Mouse (Mus musculus) left cerebral cortex, adult 8-10 months (tissue): Measurements from ENCODE around the gene Cbarp. TPM values are rescaled to one million over a fixed set of nuclear protein-coding genes. Genes with fewer than 3 reads are reported as not detected.

Source experiments
- DNase-seq, 2 experiments: peaks; one replicate each; pipeline ENCODE4 v3.0.0; 2022; ENCODE audit warnings: low spot score in 2 of 2
- total RNA-seq, 4 experiments: library from RNA; stranded (reverse); gene quantifications; 2 replicates each; pipeline ENCODE4 v1.2.4; 2022

The Cbarp gene
- total RNA-seq, 4 experiments from 2014 or later = 328 to 363 (median 358) TPM

DNA sequence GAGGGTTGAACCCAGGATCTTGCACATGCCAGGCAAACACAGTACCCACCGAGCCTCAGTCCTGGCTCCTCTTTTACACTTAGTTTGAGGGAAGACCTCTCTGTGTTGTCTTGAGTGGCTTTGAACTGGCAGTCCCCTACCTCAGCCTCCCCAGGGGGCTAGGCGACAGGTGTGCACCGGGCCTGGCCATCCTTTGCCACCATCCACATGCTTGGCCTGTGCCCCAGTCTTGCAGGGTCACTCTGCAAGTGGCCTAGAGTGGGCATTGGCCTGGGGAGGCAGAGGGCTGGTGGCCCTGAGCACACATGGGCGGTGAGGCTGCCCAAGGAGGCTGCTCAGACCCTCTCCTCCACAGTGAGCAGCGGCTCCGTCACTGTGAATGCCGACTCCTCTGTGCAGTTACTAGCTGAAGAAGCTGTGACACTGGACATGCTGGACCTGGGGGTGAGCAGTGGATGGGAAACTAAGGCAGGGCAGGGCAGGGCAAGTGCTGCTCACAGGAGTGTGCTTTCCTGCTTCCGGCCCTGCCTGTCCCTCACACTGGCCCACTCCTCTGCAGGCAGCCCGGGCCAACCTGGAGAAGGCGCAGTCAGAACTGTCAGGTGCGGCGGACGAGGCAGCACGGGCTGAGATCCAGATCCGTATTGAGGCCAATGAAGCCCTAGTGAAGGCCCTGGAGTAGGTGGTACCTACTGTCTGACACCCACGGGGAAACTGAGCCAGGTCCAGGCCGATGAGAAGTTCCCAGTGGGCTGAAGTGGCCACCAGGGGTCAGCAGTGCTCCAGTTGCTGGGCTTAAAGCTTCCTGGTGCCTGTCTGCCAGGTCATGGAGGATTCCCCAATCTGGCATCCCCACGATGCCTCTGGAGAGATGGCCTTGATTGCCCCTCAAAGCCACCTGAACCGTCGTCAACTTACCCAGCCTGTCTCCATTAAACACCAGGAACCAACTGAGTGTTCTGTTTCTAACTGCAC lies 4.5 kb upstream of the Cbarp start:
- peak in 1 of 2 experiments; percentile 79 for DNase-seq

DNA sequence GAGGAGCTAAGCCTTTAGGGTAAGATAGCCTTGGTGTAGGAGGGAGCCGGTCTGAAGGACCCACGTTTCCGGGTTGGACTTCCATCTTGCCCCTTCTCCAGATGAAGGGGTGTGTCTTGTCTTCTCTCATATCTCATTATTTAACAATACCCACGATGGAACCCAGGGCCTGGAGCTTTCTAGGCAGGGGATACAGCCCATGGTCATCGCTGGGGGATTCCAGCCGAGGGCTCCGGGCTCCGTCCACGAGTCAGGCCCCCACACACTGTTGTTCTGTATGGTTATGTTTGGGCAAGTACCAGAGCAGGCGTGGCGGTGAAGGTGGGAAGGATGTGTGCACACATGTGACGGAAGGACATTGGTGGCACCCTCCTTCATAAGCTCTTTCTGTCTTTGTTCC lies 3.5 kb upstream of the Cbarp start:
- no peak for DNase-seq

DNA sequence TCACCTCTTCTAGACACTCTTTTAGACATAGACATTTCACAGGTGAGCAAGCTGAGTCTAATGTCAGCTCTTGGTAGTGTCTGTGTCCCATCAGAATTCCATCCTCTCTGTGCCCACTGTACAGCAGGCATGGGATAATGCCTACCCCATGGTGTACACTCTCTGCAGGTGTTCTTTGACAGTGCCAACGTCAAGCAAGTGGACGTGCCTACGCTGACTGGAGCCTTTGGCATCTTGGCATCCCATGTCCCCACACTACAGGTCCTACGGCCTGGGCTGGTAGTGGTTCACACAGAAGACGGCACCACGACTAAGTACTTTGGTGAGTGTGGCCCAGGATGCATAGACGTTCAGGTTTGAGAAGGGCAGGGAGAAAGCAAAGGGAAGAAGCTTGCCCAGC lies 3.0 kb upstream of the Cbarp start:
- DNase-seq = no peak

DNA sequence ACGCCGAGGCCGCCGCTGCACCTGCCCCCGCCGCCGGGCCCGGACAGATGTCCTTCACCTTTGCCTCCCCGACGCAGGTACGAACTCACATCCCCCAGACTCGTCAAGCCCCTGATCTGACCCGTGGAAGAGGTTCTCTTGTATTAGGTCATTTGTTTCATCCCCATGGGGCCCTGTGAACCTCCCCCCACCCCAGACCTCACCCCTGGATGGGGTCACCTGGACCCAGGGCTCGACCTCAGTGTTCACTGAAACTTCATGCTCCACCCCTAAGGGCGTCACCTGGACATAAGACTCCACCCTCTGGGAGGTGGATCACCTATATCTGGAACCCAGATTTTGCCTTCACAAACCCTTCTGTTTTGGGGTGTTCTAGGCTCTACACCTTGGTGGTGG lies 1.9 kb upstream of the Cbarp start:
- peak in 1 of 2 experiments; percentile 63 for DNase-seq

DNA sequence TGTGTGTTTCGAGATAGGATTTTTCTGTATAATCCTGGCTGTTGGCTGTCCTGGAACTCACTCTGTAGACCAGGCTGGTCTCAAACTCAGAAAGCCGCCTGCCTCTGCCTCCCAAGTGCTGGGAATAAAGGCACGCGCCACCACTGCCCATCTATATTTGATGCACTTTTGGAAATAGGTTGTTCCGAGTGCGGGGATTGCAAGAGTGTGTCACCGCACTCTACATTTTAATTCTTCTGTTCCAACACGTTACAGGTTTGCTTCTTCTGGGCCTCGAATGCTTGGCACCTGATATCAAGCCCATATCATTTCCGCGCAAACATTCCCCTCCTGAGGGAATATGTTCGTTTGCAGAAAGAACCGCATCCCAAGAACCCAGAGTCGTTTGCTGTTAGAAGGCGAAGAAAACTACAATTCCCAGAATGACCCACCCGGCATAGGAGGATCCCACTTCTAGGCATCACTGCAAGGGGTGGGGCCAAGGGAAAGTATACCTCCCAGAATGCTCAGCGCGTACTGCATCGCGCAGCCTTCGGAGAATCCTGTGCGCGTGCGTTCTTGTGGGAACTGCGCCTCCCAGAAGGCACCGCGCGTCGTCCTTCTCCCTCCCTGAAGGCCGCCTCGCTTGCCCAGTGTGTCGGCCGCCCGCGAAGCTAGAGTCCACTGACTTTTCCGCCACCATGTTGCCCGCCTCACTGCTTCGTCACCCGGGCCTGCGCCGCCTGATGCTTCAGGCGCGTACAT lies 1.3 kb upstream of the Cbarp start:
- peak in 1 of 2 experiments; percentile 96 for DNase-seq

DNA sequence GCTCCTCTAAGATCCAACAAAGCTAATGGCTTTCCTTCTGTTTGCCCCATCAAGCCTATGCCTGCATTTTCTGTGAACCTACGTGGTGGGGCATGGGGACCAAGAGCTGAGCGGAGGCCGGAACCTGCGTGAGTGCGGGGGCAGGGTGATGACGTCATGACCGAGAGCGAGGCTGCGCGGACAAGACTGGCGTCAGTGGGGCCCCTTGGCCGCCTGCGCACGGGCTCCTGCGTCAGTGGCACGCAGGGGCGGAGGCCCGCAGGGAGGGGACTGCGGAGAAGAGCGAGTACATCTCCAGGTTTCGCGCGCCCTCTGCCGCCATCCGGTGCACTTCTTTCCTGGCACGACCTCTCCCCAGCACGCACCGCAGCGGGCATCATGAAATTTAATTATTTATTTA lies 608 bp upstream of the Cbarp start:
- peak; percentile 94 to 98 for DNase-seq

DNA sequence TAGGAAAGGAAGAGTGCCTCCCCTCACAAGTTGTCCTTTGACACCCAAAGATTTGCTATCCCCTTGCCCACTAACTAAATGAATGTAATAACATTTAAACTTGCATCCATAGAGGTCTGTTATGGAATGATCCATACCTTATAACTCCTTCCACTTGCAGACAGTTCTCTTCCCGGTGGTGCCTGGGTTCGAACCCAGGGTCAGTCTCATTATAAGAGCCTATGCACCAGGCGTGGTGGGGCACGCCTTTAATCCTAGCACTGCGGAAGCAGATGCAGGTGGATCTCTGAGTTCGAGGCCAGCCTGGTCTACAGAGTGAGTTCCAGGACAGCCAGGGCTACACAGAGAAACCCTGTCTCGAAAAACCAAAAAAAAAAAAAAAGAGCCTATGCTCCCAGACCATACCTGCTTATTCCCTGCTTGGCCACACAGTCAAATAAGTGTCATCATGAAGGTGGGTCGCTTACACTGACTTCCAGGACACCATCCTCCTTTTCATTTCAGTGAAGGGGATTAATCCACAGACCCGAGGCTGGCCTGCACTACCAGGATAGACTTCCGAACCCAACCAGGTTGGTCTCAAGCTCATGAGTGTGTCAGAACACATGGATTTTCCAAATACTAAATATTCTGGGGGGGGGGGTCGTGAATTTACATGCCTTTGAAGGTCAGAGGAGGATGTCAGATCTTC lies 515 bp downstream of the Cbarp start:
- no peak for DNase-seq

DNA sequence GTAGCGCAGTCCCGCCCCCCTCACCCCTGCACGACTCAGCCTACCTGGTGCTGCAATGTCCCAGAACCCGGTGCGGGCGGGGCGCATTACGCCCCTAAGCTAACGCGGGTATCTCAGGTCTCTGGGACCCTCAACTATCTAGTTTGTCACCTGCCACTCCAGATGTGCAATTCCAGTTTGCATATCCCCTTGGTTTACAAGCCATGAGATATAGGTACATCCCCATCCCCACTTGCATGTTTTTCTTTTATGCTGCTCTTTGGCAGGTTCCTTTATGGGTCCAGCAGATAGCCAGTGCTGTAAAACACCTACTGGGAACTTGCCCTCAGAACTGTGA lies 1.2 kb downstream of the Cbarp start:
- no peak for DNase-seq

DNA sequence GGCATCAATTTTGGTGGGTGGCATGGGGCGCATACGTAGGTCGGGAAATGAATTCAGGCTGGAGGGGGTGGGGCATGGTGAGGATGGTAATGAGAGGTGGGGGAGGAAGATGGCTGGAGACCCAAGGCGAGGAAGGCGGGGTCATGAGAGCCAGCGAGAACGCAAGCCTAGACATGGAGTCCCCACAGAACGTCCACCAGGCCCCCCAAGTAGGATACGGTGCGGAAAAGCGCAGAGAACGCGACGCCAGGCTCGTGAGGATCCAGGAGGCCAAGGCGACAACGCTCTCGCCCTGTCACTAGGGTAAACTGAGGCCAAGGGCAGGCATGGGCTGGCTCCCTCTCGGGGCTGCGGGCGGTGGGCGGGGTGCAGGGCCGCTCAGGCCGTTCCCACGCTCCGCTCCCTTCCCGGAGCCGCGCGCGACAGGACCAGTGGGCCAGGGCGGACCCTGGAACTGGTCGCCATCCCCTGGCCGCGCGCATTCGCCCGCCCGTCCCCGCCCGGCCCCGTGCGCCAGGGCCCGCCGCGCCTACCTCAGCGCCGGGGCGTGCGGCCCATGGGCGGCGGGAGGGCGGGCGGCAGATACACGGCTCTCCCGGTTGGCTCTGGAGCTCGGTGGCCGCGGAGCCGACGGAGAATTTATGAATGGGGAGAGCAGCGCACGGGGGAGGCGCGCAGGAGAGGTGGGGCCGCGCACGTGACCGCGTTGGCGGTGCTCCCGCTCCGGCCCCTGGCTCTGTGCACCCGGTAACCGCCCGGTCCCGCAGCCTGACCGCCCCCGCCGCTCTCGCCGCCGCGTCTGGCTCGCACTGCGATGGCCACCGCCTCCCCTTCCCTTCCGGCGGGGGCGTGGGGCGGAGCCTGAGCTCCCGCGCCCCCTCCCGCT lies 1.8 kb downstream of the Cbarp start, which contains the start of gene Atp5d:
Gene Atp5d, plus strand, starts transcription at position 80 of the 886 bp plus-strand sequence.
- peak; percentile 65 to 79 for DNase-seq

DNA sequence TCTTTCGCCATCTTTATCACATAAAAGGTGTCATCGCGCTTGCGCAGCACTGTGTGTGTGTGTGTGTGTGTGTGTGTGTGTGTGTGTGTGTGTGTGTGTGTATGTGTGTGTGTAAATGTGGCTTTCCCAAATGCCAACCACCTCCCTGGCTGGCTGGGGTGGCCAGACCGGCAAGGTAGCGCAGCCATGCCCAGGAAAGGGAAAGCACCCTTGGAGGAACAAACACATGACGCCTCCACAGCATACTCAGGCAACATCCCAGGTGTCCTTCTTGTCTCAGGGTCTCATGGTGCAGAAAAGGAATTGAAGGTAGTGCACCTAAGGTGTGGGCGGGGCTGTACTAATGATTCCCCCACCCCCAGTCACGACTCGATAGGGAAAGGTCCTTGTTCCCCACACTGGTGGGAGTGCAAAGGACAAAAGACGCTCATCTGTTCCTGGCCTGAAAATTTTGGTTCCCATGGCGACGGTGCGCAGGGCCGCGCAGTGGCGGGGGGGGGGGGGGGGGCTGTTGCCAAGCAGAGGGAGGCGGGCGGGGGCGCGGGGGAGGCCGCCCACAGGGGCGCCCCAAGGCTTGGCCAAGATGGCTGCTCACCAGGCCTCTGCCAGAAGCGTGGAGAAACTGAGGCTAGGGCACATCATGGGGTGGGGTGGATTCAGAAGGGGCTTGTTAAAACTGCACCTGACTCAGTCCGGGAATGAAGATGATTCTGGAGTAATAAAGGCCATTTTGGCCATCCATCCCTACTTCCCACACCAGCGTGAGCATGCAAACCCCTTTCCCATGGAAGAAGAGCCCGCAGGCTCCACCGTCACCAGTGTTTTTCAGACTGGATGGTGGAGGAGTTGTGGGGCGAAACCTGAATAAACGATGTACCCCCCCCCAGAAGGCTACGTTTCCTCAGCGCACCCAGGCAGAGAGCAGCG lies 2.7 kb downstream of the Cbarp start:
- peak in 1 of 2 experiments; percentile 73 for DNase-seq

DNA sequence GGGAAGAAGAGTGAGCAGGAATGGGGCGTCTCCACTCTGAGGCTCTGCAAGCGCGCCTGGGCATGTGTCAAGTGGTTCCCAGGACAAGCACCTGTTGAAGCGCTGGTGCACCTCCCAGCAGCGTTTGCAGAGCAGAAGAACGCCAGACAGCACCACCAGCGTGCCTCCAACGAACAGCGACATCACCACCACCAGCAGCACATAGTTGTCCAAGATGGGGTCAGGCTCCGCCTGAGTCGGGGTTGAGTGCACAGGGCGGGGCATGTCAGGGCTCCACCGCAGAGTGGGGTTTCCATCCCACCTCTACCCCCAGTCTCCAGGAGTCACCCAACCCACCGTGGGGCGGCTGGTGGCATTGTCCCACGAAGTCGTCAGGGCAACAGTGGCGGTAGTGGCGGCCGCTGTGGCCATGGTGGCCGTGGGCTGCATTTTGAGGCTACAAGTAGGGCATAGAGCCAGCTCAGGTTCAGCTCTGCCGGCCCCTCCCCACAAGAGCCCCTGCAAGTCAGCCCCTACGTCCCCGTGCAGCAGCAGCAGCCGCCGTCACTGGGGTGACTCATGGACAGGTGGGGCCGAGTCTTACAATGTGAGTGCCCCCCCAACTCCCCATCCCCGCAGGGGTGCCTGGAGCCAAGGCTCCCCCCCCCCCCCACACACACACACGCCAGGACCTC lies 3.5 kb downstream of the Cbarp start:
- peak in 1 of 2 experiments; percentile 75 for DNase-seq

DNA sequence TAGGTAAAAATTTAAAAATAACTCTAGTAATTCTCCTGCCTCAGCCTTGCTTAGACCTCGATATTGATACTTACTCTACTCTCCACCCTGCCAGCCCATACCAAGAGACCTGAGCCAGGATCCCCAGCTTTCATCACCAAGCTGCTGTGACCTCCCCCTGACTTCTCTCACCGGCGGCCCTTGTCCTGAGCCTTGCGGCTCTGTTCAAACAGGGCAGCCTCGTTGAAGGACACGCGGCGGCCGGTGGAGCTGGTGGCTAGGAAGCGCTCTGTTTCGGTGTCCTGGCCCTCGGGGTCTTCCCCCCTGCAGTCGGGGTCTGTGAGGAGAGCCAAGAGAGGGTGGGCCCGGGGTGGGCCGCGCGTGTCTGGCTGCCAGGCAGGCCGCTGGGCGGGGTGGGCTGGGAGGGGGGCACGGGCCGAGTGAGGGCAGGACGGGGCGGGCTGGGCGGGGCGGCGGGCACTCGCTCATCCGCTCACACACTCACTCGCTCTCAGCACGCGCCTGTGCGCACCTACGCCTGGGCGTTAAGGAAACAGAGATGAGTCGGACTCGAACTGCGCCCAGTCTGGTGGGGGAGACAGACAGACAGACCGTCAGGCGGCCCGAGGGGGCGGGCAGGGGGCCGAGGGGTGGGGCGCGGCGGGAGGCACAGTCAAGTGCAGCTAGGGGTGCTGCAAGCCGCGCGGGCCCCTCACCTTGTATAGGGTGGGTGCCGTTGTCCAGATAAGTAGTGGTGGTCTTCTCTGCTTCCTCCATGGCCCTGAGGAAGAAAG lies 4.3 kb downstream of the Cbarp start:
- DNase-seq = no peak

DNA sequence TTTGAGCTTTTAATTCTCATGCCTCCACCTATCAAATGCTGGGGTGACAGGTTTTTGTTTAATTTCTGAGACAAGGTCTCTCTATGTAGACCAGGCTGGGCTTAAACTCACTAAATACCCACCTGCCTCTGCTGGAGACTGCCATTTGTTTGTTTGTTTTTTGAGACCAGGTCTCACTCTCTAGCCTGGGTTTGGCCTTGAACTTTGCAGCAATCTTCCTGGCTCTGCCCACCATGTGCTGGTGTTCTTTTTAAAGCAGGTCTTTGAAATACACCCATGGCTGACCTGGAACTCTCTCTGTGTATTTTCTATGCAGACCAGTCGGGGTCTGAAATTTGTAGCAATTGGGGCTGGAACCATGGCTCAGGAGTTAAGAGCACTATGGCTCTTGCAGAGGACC lies 5.0 kb downstream of the Cbarp start:
- DNase-seq = no peak

DNA sequence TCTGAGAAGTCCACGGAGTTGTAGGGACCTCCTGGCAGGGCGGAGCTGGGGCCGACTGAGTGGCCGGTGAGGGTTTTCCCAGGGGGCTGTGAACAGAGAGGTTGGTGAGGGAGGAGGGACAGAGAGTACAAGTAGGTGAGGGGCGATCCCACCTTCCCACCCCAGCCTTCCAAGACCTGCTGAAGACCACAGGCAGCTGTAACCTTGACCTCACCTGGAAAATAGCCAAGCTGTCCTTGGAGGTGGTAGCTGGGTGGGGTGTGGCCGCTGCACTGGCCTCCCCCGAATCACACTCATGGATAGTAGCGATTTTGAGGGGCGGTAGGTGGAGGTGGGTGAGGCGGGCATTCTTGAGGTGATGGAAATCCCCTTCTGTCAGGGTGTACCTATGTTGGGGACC lies 5.5 kb downstream of the Cbarp start:
- DNase-seq = peak in 1 of 2 experiments; percentile 25

DNA sequence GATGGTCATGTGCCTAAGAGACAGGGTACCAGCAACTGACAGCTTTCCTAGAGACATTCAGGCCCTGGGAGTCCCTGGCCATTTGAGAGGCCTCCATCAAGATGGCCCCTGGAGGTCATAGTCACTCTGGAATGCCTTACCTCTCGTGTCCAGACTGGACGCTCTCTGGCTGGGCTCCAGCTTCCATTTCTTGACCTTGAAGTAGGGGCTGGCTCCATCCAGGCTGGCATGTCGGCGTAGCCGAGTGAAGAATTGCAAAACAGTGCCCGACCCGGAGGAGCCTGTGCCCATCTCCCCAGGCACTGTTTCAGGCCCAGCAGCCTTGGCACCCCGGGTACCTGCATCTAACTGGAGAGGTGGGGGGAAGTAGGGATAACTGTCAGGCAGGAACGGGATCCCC lies 6.2 kb downstream of the Cbarp start:
- no peak for DNase-seq

DNA sequence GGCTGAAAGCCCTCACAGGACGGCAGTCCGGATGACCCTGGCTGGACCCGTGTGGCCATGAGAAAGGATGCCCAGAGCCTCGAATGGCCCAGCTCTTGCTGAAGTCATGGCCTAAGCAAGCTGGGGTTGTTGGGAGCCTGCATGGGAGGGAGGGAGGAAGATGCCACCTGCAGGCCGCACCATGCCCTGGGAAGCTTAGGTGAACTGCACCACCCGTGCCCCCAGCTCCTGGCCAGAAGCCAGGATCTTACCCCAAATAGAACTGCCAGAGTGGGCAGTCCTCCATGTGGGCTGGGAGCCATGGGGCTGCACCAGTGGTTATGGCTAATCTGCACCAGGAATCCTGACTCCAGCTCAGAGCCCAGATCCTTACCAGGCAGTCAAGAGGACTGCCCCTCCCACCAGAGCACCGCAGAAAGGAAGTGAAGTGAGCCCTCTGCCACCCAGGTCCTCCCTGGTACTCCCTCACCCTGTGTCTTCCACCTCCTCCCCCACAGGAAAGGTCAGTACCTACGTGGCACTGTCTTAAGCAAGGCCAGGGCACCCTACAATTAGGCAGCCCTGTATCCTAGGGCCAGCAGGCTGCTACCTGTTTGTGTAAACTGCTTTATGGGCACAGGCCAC lies 7.3 kb downstream of the Cbarp start:
- DNase-seq = peak in 1 of 2 experiments; percentile 62

DNA sequence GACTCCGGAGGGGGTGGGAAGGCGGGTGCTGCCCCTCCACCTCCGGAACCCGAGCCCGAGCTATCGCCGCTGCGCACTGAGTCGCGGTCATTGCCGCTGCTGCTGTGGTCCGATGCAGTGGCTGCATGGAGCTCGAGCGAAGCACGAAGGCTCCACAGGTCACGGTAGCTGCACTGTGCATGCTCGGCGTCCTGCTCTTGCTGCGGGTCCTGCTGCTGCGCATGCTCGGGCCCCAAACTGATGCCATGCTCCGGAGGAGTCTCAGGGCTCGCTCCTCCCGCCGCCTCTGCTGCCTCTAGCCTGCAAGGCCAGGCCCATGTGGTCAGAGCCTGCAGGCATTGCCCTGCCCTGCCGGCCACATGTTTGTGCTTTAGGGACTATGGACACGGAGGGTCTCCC lies 8.7 kb downstream of the Cbarp start:
- DNase-seq = peak in 1 of 2 experiments; percentile 33
